Mouse (Mus musculus) cerebellum, postnatal 10 days (tissue): ENCODE measurements around the gene Erbb4.
A peak's percentile ranks its signal among the peaks of the same experiment; 100 is the strongest.
"Not testable (repeated sequence)": the region's sequence is repeated elsewhere in the genome, so short reads cannot be mapped to it uniquely, and the experiment has no call there.

Source experiments
- DNase-seq, 2 experiments: peaks; one replicate each; pipeline ENCODE4 v3.0.0; 2021; ENCODE audit warnings: mixed read lengths in 2 of 2

The Erbb4 gene

DNA sequence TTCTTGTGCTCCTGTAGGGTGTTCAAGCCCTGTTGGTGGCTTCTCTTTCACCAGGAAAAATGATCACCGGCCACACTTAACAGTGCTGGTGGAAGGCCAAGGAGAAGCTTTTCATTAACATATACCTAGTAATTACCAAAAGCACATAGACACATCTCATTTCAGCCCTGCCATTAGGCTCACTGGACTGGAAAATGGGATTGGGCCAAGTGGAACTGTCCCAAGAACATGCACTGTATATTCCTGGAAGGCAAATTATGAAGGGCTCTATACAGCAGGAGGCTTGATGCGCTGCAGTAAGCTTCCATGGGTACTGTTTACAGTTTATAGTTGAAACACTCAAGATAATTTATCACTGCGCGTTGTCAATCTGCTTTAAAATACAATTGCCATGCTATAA lies 248.4 kb downstream of the Erbb4 start:
- DNase-seq, result peak; percentile 85 to 93

GRCm38 (mm10) chr1:68839352-68839751 lies 268.5 kb downstream of the Erbb4 start:
- peak; percentile 72 to 73 for DNase-seq

DNA sequence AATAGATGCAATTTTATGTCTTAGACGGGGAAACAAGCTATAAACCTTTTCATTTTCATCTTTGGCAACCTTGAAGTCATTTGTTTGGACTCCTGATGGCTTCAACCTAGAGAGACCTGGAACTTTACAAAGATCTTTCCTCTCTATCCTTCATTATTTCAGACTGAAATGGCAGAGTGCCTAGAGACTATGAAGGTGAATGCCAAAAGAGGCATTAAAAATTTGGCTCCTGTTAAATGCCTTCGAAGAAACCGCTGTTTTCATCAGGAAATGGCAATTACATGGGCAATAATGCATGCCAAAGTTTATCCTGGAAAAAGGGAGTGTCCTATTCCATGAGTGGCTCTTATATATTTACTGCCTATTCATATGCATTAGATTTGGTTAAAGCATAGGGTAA lies 273.2 kb downstream of the Erbb4 start:
- DNase-seq, result peak; percentile 52 to 62

DNA sequence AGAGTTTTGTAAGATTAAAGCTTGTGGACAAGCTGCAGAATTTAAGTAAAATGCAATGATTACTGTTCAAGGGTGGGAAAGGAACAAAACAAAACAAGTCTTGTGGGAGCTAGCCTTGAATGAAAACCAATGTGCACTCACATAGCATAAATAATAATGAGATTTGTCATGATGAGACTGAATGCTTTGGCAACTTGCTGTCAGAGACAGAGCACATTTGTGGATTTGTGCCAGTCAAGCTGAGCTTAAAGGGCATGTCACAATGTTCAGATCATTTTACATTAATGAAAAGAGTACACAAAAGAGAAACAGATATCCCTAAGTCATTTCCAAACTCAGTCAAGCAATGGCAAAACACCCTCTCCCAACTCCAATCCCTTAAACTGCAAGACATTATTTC lies 275.8 kb downstream of the Erbb4 start:
- DNase-seq, result peak; percentile 85 to 89

DNA sequence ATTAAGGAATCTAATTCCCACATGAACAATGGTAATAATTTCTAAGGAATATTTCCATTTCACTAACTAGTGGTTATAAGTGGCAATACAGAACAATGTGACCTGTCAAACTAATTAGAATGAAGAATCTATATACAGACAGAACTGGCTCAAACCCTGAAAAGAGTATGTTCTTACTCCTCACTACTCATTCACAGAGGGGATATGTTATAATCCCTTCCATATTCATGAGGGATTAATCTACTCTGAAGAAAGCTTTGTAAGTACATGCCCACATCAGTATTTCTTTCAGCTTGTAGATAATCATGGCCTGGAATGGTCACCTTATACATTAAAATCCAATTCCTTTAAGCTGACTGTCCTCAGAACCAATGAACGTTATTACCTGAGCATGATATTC lies 276.3 kb downstream of the Erbb4 start:
- no peak for DNase-seq

- peak; percentile 57 to 77 for DNase-seq
These were observed 277.2 kb downstream of the Erbb4 start for GRCm38 (mm10) chr1:68830501-68831239.

- DNase-seq, result no peak
These were observed 284.7 kb downstream of the Erbb4 start for GRCm38 (mm10) chr1:68823116-68823644.

DNA sequence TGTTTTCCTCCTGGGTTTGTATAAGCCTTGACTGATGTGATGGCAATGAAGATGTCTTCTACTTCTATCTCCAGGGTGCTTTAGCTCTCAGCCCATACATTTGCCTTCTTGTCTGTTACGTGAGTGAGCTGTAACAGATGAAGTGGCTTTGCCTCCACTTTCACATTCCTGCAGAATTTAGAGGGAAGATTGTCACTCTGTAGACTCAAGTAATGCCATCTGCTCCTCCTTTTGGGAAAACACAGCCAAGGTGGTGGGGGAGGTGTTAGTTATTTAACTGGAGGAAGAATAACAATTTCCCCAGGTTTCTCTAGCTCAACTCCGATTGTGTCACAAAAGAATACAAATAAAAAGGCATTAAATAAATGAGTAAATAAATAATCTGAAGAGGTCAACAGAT lies 301.1 kb downstream of the Erbb4 start:
- peak; percentile 77 to 79 for DNase-seq

DNA sequence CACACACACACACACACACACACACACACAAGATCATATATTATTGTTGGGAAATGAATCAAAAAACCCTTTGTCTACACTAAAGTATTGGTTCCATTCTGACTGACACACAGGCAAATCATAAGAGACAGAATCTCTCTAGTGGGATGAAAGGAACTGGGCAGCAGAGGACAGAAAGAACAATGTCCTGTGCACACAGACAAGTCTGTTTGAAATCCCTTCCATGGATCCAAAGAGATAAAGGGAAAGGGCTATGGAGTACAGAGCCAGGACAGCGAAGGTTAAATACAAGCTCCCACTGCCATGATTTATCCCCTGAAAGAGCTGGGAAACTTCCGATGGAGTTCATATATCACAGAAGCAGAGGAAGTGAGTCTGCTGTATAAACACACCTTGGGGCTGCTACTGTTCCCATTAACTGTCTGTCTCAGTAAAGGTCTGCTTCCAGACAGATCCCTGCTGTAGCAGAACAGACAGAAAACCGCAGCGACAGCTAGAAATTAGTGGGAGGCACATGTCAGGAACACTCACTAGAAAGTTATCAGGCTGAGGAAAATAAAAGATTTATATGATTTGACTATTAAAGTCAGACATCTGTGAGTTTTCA lies 320.3 kb downstream of the Erbb4 start:
- no peak for DNase-seq

DNA sequence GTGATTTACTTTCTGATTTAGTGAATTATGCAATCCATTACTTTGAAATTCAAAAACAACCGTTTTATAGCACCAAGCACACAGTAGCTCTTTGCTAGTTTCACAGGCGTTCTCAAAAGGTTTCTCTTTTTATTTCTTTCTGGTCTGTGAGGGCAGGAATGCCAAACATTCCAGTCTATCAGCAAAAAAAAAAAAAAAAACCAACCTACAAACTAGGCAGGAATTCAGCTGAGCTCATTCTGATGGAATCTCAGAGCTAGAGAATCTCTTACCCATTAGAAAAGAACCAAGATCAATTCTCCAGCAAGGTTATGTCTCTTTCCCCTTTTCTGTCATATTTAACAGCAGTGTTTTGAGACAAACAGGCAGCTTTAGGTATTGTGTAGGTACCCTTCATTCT lies 327.2 kb downstream of the Erbb4 start:
- DNase-seq, result no peak

DNA sequence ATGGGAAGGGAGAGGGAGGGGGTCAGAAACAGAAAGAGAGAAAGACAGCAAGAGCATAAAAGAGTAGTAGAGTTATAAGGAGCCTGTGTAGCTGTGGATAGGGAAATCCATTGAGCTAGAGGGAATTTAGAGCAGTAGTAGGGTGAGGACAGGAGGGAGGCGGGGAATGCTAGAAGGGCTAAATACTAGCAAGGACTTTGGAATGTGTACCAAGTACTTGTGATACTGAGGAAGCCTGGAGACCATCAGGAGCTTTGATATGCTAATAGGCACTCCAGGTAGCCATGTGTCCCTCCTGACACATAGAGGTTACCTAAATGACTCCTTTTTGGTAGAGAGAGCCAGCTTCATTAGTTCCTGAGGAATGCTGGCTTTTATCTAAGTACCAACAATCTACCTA lies 327.8 kb downstream of the Erbb4 start:
- no peak for DNase-seq

GRCm38 (mm10) chr1:68766095-68766494 lies 341.8 kb downstream of the Erbb4 start:
- not testable (repeated sequence) for DNase-seq

DNA sequence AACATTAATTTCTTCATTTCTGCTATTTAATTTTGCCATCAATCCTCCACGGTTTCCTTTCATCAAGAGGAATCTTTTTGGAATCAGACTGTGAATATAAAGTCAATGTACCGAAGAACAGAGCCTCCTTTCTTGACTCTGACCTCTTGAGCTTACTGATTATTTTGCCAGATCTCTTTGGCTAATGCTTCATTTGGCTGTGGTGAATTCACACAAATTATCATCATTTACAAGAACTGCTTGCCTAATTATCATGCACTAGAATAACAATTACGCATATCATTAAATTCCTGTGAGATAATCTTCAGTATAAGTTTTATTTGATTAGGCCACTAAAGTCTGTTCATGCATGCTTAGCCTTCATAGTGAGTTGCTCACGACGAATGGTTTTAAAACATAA lies 345.4 kb downstream of the Erbb4 start:
- no peak for DNase-seq

DNA sequence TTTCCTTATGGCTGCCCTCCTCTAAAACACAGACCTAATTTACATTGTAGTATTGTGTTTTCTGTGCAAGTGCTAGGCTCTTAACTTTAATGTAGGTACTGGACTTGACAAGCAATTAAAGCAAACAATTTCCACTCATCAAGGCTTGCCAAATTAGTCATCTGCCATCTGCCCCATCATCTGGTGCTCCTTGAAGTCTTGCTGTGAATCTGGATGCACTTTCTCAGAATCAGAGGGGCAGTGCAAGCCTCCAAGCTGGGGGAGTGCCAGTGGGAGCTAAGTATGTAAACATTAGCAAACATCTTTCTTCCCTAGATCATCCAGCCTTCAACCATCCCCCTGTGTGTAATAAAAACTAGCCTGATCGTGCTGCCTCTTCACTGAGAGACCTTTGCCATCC lies 358.9 kb downstream of the Erbb4 start:
- peak; percentile 97 to 98 for DNase-seq

- no peak for DNase-seq
These were observed 426.4 kb downstream of the Erbb4 start for GRCm38 (mm10) chr1:68681478-68681877.

- DNase-seq, result no peak
These were observed 433.2 kb downstream of the Erbb4 start for GRCm38 (mm10) chr1:68674667-68675066.

GRCm38 (mm10) chr1:68666831-68667601 lies 440.8 kb downstream of the Erbb4 start:
- DNase-seq, result no peak

DNA sequence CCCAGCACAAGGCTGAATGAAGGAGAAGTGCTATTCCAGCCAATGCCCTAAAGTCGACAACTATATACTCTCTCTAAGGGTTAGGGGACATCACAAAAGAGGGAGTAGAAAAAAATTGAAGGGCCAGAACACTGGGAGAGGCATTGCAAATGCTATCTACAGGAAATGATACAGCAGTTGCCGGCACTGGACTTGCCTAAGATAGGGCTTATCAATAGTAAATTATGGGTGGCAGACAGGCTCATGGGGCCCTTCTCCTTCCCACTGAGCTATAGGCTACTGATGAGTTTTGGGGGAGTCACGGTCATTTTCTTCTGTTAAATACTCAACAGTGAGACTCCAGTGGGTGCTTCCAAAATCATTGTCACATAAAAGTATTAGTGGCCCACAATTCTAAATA lies 517.4 kb downstream of the Erbb4 start:
- DNase-seq, result no peak

GRCm38 (mm10) chr1:68573851-68574540 lies 533.9 kb downstream of the Erbb4 start:
- no peak for DNase-seq

GRCm38 (mm10) chr1:68570924-68571323 lies 536.9 kb downstream of the Erbb4 start:
- DNase-seq, result no peak

DNA sequence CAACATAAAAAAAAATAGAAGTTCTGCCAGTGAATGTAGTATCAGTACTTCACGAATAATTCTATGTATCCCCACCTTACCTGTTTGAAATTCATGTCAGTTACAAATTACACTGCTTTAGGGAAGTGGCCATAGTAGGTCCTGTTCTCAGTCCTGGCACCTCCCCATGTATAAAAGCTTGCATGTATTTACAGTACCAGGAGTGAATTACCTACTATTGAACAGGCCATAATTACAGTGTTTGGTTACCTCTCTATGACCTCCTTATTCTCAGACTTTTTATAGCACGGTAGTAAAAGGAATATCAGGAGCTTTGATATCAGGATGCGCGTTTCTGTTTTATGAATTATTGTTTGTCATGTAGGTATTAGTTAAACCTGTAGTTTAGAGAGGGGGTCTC lies 564.9 kb downstream of the Erbb4 start:
- DNase-seq, result no peak

- DNase-seq, result no peak
These were observed 590.0 kb downstream of the Erbb4 start for GRCm38 (mm10) chr1:68517820-68518219.

DNA sequence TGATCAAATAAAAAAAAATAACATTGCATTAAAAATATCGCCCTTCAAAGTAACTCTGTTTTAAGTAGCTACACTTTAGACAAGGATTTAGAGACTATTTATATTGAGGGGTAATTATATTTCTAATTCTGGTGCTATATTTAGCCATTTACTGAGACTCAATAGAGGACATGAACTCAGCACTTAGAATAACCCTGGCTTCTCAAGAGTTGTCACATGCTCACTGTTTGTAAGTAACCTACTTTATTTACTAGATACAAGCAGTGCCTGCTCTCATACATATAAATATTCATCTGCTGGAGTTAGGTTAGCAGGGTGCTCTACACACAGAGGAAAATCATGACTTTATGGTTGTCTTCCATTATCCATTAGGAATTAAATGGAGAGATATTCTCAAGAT lies 604.0 kb downstream of the Erbb4 start:
- DNase-seq, result no peak
